Mouse (Mus musculus): ENCODE data around the gene Ace. TPM values are rescaled to one million over a fixed set of nuclear protein-coding genes. Genes with fewer than 3 reads are reported as not detected.
"Not testable (repeated sequence)": the region's sequence is repeated elsewhere in the genome, so short reads cannot be mapped to it uniquely, and the experiment has no call there.

Ace gene
- total RNA-seq, 4 experiments from 2014 or later: 9.4 to 21.2 (median 13.4) TPM

DNA sequence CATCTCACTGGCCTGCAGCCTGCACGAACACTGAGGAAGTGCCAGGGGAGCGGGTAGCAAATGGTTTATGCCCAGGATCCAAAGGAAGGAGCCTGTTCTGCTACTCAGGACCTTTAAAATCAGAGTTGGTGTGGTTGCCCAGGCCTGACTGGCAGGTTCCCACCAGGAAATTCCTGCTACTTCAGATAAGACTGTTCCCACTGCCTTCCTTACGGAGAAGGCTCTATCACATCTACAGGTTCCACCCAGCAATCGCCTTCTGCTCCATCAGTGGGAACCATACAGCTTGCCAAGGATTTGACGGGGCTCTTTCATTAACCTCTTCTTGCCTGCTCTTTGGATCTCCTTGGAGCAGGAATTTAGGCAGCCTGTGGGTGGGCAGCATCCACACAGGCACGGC, 19.7 kb downstream of the Ace start:
- no peak for DNase-seq (ENCODE audit: low spot score in 2 of 2)

DNA sequence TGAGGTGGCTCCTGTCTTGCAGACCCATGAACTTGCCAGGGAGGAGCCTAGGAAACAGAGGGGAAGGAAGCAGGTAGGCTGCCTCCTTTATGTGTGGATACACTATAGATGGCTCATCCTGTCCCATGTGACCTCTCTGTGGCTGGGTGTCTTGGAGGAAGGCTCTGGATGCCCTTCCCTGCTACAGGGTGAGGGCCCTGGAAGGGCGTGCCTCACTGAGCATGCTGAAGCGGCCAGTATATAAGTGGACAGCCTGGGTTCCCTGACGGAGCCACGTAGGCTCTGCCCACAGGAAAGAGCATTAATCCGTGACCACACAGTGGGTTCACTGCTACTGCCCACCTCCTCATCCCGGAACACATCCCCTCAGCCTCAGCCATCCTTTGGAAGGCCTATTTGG, 21.7 kb downstream of the Ace start:
- no peak for DNase-seq (ENCODE audit: low spot score in 2 of 2)

DNA sequence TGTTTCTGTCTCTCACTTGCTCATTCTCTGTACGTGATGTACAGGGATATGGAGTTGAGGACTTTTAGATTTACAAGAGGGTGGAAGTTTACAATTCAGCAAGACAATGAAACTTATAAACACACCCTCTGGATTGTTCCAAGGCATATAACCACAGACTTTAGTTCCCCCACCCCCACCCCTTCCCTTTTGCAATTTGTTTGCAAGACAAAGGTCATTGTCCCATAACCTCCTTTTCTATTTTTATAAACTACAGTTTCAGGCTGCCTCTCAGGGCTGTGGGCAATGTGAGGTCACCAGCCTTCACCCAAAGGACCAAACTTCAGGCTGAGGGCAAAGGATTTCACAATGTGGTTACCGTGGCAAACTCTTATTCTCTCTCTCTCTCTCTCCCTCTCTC, 22.5 kb downstream of the Ace start:
- no peak for DNase-seq (ENCODE audit: low spot score in 2 of 2)

DNA sequence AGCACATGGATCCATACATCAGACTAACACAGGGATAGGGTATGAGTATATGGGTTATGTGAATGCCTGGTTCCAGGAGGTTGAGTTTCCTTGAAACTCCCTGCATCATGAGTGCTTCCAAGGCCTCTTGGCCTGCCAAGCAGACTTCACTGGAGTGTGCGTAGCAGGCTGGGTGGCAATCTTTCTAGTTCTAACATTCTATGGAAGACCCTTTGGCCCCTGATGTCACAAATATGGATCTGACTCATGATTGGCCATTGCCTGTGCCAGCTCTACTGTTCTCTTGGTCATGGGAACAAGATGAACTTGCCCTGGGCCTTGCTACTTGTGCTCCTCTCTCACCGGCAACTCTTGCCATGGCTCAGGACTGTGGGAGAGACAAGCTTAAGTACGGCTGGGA, 26.6 kb downstream of the Ace start, which contains the start of gene Ace3:
Ace3 (plus strand) TSS at position 301 of the 400 bp plus-strand sequence.
- DNase-seq (ENCODE audit: low spot score in 2 of 2): no peak

DNA sequence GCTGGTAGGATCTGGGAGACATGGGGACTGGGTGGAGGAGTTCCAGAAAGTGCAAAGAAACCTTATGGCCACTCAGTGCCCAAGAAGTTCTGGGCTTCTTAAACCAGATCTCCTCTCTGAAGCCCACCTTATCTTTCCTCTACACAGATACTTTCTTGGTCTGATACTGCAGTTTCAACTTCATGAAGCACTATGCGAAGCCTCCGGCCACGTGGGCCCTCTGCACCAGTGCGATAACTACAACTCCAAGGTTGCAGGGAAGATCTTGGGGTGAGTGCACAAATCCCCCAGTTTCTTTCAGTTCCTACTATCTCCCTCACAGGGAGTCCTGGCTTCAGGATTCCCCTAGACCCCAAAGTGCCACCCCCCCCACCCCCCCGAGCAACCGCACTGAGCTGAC, 32.3 kb downstream of the Ace start:
- DNase-seq (ENCODE audit: low spot score in 2 of 2): no peak

DNA sequence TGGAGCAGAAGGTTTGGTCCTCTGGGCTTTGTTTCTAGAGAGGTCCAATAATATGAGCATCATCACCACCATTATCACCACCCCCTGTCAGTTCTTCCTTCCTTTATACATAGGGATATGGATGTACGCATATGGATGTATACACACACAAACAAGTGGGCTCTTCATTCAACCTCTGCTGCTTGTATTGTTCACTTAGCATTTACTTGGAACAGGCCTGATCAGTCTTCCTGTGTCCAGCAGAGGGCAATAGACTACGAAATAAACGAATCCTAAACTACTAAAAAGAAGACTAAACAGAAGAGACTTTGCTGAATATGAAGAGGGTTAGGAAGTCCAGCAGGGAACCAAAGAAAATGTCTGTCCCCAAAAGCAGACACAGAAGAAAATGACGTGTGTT, 34.0 kb downstream of the Ace start:
- no peak for DNase-seq (ENCODE audit: low spot score in 2 of 2)

DNA sequence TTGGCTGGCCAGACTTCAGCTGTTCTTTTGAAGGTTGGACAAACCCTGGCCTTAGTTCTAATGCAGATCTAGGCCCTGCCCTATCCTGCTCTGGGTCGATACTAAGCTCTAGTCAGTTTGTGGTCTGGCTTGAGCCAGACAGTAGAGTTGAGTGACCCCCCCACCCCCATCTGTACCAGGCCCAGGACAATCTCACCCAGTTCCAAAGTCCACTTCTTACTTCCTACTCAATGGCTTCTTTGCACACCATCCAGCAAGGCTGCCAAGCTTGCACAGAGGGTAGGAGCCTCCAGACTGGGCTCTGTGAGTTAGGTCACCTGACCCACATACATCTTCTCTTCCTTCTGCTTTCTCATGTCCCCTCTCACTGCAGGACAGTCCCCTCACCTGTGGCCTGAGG, 36.8 kb downstream of the Ace start:
- DNase-seq (ENCODE audit: low spot score in 2 of 2): no peak

DNA sequence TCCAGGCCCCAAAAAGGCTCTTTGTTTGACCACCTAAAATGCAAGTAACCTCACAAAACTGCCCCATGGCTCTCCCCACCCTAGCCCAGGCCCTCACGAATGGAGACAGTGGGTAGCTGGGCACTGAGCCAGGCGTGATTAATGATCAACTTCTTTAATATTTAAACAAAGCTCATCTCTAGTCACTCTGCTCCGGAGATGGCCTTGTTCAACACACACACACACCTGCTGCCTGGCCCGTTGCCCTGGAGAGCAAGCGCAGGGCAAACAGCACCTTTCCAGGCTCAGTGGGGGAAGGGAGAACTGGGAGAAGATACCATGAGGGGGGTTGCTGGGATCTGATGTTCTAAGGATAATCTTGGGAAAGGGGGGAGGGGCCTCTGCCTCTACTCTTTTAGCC, 38.2 kb downstream of the Ace start:
- no peak for DNase-seq (ENCODE audit: low spot score in 2 of 2)

DNA sequence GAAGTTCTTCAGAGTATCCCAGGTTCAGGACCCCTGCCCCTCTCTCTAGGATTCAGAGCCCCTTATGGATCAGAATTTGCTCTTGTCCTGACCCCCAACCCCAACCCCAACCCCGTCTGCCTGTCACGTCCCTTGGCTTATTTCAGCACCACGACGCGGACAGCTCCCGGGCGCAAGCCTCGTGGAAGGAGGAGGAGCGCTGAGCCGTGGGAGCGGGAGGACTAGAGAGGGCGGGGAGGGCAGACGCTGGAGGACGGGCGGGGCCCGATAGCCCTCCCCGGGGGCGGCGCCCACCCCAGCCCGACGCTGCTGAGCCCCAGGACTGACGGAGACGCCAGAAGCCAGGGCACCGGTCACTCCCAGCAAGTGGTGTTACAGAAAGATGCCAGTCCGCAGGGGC, 40.1 kb downstream of the Ace start, which contains the start of gene Kcnh6:
Kcnh6 (plus strand) TSS at position 304 of the 400 bp plus-strand sequence.
- DNase-seq (ENCODE audit: low spot score in 2 of 2): peak in 1 of 2 experiments; percentile 16

DNA sequence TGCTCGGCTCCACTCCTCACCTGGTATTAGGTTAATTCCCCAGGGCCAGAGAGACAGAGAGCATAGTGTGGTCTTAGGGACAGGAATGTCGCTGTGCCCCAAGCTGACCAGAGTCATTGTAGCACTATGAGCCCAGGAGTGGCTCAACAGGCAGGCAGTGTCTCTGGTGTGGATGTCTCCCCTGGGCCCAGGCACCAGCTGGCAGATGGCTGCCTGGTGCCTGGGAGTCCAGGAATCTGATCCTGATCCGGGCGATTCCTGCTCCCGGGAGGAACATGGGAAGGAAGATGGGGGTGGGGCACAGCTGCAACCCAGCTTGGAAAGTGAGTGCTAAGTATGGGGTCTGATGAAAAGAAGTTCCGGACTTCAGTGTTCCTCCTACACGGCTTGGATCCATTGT, 45.0 kb downstream of the Ace start:
- DNase-seq (ENCODE audit: low spot score in 2 of 2): no peak

DNA sequence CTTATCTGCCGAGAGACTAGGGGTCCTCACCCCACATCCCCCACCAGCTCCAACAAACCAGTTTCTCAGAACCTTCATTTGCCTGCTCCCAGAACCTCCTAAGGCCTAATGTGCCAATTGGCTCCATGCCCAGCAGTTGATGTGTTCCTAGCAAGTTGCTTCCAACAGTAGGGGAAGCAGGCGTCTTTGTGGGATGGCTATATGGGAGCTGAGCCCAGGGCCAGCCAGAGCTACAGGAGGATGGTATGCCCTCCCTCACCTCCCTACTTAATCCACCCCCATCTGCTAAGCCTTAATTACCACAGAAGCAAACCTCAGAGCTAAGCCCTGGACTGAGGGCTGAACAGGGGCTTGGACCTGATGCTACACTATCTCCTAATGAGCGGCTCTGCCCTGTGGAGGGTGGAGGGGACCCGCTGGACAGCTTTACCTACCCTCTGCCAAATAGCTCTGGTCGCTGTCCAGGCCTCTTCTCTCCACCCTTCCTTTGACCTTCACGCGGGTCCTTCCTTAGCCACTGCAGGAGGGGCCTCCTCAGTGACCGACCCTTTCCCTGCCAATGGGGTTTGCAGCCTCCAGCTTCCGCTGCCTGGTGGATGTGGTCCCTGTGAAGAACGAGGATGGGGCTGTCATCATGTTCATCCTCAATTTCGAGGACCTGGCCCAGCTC, 45.9 kb downstream of the Ace start:
- no peak for DNase-seq (ENCODE audit: low spot score in 2 of 2)

DNA sequence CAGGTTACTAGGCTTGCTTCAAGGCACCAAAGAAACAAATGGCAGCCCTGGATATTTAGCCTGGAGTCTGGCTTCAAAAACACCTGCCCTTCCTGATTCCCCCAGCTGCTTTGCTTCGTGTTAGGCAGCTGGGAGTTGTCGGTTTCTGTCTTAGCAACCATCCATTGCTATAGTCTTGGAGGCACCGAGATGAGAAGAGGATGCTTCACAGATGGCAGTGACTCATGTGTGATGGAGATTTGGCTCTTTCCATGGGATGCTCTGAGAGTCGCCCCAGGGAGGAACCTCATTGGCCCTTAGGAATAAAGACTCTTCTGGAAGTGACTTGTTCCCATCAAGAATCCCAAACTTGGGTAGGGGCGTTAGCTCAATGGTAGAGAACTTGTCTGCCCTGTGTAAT, 48.7 kb downstream of the Ace start:
- no peak for DNase-seq (ENCODE audit: low spot score in 2 of 2)

DNA sequence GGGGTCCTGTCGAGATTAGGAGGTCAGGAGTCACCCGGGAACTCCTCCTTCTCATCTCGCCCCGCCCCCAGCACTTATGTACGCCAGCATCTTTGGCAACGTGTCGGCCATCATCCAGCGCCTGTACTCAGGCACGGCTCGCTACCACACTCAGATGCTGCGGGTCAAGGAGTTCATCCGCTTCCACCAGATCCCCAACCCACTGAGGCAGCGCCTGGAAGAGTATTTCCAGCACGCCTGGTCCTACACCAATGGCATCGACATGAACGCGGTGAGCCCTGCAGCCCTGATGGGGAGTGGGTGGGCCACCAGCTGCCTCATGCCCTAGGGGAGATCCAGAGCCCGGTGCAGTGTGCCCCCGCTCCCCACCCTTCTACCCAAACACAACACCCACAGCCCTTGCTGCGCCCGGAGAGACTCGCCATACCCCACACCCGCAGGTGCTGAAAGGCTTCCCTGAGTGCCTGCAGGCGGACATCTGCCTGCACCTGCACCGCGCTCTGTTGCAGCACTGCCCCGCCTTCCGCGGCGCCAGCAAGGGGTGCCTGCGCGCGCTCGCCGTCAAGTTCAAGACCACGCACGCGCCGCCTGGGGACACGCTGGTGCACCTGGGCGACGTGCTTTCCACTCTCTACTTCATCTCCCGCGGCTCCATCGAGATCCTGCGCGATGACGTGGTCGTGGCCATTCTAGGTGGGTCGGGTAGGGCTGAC, 52.5 kb downstream of the Ace start:
- DNase-seq (ENCODE audit: low spot score in 2 of 2): no peak

DNA sequence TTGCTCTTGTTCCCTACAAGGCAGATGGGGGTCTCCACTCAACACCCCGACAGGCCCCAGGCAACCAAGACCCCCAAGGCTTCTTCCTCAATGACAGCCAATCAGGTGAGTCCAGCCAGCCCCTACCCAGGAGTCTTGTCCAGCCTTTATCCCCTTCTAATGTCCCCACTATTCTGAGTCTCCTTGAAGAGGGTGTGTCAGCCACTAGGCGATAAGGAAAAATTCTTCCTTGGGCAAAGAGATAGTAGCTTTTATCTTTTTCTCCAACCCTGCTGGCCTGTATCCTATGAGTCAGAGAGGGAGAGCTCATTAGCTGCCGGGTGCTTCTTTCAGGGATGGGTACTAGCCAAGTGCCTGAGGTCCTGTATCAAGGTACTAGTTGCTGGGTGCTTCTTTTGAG, 58.0 kb downstream of the Ace start:
- DNase-seq (ENCODE audit: low spot score in 2 of 2): no peak

DNA sequence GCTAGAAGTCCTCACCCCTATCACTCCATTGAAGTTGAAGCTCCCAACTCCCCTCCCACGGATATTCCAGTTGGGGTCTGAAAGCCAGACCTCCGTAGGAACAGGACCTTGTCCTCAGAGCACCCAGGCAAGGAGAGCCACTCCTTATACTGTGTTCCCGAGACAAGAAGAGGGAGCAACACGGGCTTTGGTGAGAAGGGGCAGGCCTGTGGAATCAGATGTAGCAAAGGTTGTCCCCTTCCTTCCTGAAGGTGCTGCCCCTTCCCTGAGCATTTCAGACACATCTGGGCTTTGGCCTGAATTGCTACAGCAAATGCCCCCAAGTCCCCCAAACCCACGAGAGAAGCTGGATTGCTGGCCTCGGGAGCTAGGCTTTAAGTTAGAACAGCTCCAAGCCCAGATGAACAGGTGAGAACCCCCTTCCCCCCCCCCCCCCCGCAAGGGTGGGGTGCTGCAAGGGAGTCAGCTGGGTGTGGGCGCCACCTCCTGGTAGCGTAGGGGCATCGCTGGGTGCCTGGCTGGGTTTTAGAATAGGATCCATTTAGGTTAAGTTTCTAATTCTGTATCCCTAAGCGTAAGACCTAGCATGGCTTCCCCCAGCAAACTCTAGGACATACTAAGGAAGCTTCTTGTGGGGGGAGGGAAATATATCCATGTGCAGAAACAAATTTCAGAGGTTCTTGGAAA, 58.9 kb downstream of the Ace start:
- DNase-seq (ENCODE audit: low spot score in 2 of 2): peak; percentile 26 to 43

DNA sequence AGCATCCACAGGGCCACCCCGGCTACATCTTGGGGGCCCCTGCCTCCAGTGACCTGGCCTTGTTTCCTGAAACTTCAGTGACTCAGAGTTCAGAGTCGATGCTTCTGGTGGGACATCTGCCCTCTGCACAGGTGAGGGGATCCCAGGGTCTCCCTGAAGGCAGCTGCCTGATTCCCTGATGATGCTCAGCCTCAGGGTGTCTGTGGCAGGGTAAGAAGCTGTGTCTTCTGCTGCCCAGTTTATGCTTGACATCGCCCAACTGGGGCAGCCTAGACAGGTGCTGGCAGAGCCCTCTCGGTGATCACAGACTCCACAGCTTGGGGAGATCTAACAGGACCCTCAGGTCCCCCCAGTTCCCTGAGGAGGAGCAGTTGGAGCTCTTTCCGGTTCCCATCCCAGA, 59.9 kb downstream of the Ace start:
- DNase-seq (ENCODE audit: low spot score in 2 of 2): no peak

DNA sequence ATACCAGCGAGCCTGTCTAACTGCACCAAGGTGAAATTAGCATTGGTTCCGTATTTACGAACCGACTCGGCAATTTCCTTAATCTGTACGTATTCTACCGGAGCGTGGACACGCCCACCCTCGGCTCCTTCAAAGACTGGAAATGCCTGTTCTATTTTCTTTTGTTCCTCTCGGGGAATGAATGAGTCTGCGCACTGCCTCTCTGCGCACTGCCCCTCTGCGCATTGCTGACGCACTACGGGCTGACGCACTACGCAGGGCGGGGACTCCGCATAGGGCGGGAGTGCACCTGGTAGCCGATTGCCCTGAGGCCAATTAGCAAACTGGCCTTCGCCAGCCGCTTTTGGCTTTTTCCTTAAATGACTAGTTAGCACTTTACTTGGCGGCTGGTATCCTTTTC, 64.3 kb downstream of the Ace start:
- DNase-seq (ENCODE audit: low spot score in 2 of 2): not testable (repeated sequence)

DNA sequence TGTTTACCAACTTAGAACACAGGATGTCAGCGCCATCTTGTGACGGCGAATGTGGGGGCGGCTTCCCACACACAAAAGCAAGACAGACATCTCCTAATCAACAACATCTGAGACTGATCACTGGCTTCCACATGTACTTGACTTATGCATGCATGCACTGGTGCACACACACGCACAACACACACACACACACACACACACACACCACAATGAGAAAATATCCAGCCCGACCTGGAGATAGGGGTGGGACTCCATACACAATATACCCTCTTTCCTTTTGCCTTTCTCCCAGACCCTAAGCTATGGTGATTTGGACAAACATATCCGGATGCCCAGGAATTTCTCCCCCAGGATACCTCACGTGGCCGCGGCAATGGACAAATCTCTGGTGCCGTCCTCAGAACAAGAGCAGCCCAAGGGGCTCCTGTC, 65.8 kb downstream of the Ace start:
- DNase-seq (ENCODE audit: low spot score in 2 of 2): no peak

DNA sequence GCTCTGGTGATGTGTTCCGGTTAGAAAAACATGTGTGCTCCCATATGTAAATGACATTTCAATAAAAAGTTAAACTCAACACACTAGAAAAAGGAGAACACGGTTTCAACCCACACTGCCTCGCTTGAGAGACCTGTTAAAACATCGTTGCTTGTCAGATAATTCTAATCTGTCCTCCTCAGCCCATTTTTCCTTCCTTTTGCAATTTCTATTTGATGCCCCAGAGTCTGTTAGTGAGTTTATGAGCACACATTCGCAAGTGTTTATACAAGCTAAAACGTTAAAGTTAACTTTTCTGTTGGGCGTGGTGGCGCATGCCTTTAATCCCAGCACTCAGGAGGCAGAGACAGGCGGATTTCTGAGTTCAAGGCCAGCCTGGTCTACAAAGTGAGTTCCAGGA, 67.2 kb downstream of the Ace start:
- DNase-seq (ENCODE audit: low spot score in 2 of 2): no peak

DNA sequence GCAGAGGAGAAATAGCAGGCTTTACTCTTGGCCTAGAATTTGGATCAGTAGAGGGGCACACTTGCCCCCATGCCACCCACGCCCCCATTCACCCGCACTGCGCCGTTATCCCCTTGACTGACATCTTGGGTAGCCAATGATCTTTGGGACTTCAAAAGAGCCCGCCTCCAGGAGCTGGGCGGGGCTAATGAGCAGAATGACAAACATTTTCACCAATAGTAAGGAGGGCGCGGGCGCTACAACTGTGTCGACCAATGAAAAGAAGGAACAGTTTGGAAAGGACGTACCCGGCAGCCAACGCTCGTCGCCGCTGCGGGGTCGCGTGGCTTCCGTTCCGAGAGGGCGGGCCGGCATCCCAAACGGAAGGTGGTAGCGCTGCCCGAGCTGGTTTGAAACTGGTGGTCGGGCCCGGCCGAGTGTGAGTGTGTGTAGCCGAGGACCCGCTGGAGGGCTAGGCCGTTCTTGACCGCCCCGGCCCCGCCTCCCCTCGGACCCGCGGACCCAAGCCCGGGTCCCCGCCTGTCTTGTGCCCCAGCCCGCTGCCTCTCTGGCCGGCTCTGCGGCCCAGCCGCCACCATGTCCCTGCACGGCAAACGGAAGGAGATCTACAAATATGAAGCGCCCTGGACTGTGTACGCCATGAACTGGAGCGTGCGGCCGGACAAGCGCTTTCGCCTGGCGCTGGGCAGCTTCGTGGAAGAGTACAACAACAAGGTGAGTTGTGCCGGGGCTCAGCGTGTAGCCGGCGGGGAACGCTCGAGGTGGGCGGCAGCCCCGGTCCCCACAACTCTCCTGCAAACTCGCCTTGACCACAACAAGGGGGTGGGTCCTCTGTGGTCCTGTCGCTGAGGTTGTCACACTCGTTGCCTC, 69.0 kb downstream of the Ace start, which contains the start of gene Dcaf7:
Dcaf7 (plus strand) TSS at position 325 of the 870 bp plus-strand sequence.
- DNase-seq (ENCODE audit: low spot score in 2 of 2): peak; percentile 96

DNA sequence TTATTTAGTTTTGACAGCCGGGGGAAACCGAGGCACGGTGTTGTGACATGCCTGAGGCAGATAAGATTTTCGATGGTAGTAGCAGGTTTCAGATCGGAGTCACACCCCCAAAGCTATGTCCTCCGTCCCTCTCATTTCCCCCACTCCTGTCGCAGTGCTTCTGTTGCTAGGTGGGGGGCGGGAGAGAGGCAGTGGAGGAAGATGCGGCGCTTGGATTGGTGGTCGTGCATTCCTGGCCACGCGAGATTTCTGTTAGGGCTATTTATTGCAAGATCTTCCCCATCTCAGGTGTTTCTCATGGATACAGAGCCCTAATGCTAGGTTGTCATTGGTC, 69.6 kb downstream of the Ace start:
- DNase-seq (ENCODE audit: low spot score in 2 of 2): no peak
